Mouse (Mus musculus) CH12.LX (cell line): ENCODE results near the gene Ccr10. TPM values are rescaled to one million over a fixed set of nuclear protein-coding genes. Genes with fewer than 3 reads are reported as not detected.

Source experiments
- DNase-seq: peaks from one replicate; pipeline ENCODE4 v3.0.0-alpha.2; 2013; ENCODE audit errors: extremely low read depth
- H3K27ac ChIP-seq: 2 replicates; pipeline ENCODE4 v1.5.1; 2012; ENCODE audit warnings: low read depth, mild to moderate bottlenecking, control low read depth, moderate library complexity; ENCODE audit not compliant: insufficient read depth
- H3K27me3 ChIP-seq: replicated peaks from 2 replicates; pipeline ENCODE3; 2012; ENCODE audit warnings: inconsistent platforms
- H3K36me3 ChIP-seq, 2 experiments: replicated peaks in 1 of 2; 2 replicates each; pipeline versions ENCODE3 to v1.6.1; 2012; ENCODE audit warnings: inconsistent platforms in 1 of 2, low read length in 1 of 2, mild to moderate bottlenecking in 1 of 2, mixed read lengths in 1 of 2, moderate library complexity in 1 of 2; ENCODE audit not compliant: control insufficient read depth in 1 of 2, insufficient read depth in 1 of 2
- H3K4me1 ChIP-seq, 2 experiments: 2 replicates each; pipeline ENCODE4 v1.6.1; 2012; ENCODE audit warnings: inconsistent platforms in 1 of 2, moderate library complexity in 1 of 2; ENCODE audit not compliant: insufficient read depth in 2 of 2, control insufficient read depth in 1 of 2
- H3K4me2 ChIP-seq: 2 replicates; pipeline ENCODE4 v1.6.1; 2012; ENCODE audit warnings: low read depth, mild to moderate bottlenecking, control low read depth; ENCODE audit not compliant: poor library complexity, insufficient read depth, severe bottlenecking
- H3K4me3 ChIP-seq, 3 experiments: fragments of 150-350 bp in 1 of 3; sonication (generic) in 1 of 3; replicated peaks in 1 of 3; 2 replicates each; pipeline versions ENCODE3 to v1.5.1; 2011 to 2012; ENCODE audit warnings: low read depth in 2 of 3, low read length in 2 of 3, mild to moderate bottlenecking in 2 of 3, moderate library complexity in 2 of 3, control low read depth in 1 of 3, improper control_type of control experiment in 1 of 3, inconsistent platforms in 1 of 3, mixed read lengths in 1 of 3; ENCODE audit not compliant: poor library complexity in 1 of 3
- H3K79me2 ChIP-seq: replicated peaks from 2 replicates; pipeline ENCODE4 v1.6.1; 2012; ENCODE audit warnings: mild to moderate bottlenecking, moderate library complexity; ENCODE audit not compliant: control insufficient read depth, poor library complexity, insufficient read depth, severe bottlenecking; ENCODE audit errors: extremely low read depth
- H3K9ac ChIP-seq: 2 replicates; pipeline ENCODE4 v1.6.1; 2012; ENCODE audit warnings: low read depth, mild to moderate bottlenecking, control low read depth, moderate library complexity; ENCODE audit not compliant: insufficient read depth
- H3K9me3 ChIP-seq: replicated peaks from 2 replicates; pipeline ENCODE3; 2012; ENCODE audit warnings: low read length, inconsistent platforms, mixed read lengths
- BHLHE40 ChIP-seq: IDR thresholded peaks from 2 replicates; pipeline ENCODE4 v1.6.1; 2011; ENCODE audit warnings: mild to moderate bottlenecking, low read depth, low read length, improper control_type of control experiment
- CHD1 ChIP-seq: IDR thresholded peaks from 2 replicates; pipeline ENCODE4 v1.6.1; 2012; ENCODE audit warnings: low read depth, low read length, improper control_type of control experiment, inconsistent platforms
- CHD2 ChIP-seq: IDR thresholded peaks from 2 replicates; pipeline ENCODE4 v1.6.1; 2011; ENCODE audit warnings: low read length, improper control_type of control experiment
- CTCF ChIP-seq, 2 experiments: IDR thresholded peaks in 1 of 2; conservative IDR thresholded peaks in 1 of 2; 2 replicates each; pipeline ENCODE4 v1.5.1; 2011 to 2012; ENCODE audit warnings: low read depth in 2 of 2, low read length in 2 of 2, improper control_type of control experiment in 1 of 2, inconsistent platforms in 1 of 2, mild to moderate bottlenecking in 1 of 2, moderate library complexity in 1 of 2
- E2F4 ChIP-seq: IDR thresholded peaks from 2 replicates; pipeline ENCODE4 v1.6.1; 2011; ENCODE audit warnings: low read depth, low read length, improper control_type of control experiment; ENCODE audit not compliant: insufficient replicate concordance
- ELF1 ChIP-seq: IDR thresholded peaks from 2 replicates; pipeline ENCODE4 v1.6.1; 2014; ENCODE audit warnings: low read depth, mild to moderate bottlenecking, inconsistent platforms, low read length, improper control_type of control experiment
- EP300 ChIP-seq: IDR thresholded peaks from 2 replicates; pipeline ENCODE4 v1.6.1; 2011; ENCODE audit warnings: low read length, improper control_type of control experiment
- ETS1 ChIP-seq: conservative IDR thresholded peaks from 2 replicates; pipeline ENCODE4 v1.6.1; 2012; ENCODE audit warnings: low read depth, mild to moderate bottlenecking, inconsistent platforms, low read length, improper control_type of control experiment, moderate library complexity
- GABPA ChIP-seq: IDR thresholded peaks from 2 replicates; pipeline ENCODE4 v1.6.1; 2012; ENCODE audit warnings: low read depth, low read length, improper control_type of control experiment, inconsistent platforms; ENCODE audit not compliant: insufficient replicate concordance
- HCFC1 ChIP-seq: IDR thresholded peaks from 2 replicates; pipeline ENCODE4 v1.6.1; 2012; ENCODE audit warnings: low read depth, mild to moderate bottlenecking, inconsistent platforms, low read length, improper control_type of control experiment
- IRF4 ChIP-seq: IDR thresholded peaks from 2 replicates; pipeline ENCODE4 v1.6.1; 2014; ENCODE audit warnings: low read depth, mild to moderate bottlenecking, inconsistent platforms, low read length, improper control_type of control experiment
- JUND ChIP-seq: conservative IDR thresholded peaks from 2 replicates; pipeline ENCODE4 v1.6.1; 2011; ENCODE audit warnings: low read depth, low read length, improper control_type of control experiment
- MAFK ChIP-seq: IDR thresholded peaks from 2 replicates; pipeline ENCODE4 v1.6.1; 2011; ENCODE audit warnings: low read length, improper control_type of control experiment; ENCODE audit not compliant: insufficient replicate concordance
- MAX ChIP-seq: IDR thresholded peaks from 2 replicates; pipeline ENCODE4 v1.6.1; 2011; ENCODE audit warnings: low read length, improper control_type of control experiment
- MAZ ChIP-seq: IDR thresholded peaks from 2 replicates; pipeline ENCODE4 v1.6.1; 2012; ENCODE audit warnings: low read depth, mild to moderate bottlenecking, inconsistent platforms, low read length, improper control_type of control experiment, moderate library complexity
- MYC ChIP-seq: IDR thresholded peaks from 2 replicates; pipeline ENCODE4 v1.6.1; 2011; ENCODE audit warnings: low read depth, mild to moderate bottlenecking, improper control_type of control experiment, low read length
- NRF1 ChIP-seq: IDR thresholded peaks from 2 replicates; pipeline ENCODE4 v1.6.1; 2014; ENCODE audit warnings: low read depth, mild to moderate bottlenecking, inconsistent platforms, low read length, improper control_type of control experiment, moderate library complexity
- PAX5 ChIP-seq: IDR thresholded peaks from 2 replicates; pipeline ENCODE4 v1.6.1; 2012; ENCODE audit warnings: low read length, inconsistent platforms, mixed read lengths
- POLR2A ChIP-seq: IDR thresholded peaks from 2 replicates; pipeline ENCODE4 v1.6.1; 2011; ENCODE audit warnings: low read depth, mild to moderate bottlenecking, improper control_type of control experiment, low read length
- POLR2AphosphoS2 ChIP-seq: IDR thresholded peaks from 2 replicates; pipeline ENCODE4 v1.6.1; 2011; ENCODE audit warnings: low read depth, low read length, improper control_type of control experiment
- RCOR1 ChIP-seq: conservative IDR thresholded peaks from 2 replicates; pipeline ENCODE4 v1.6.1; 2012; ENCODE audit warnings: low read depth, mild to moderate bottlenecking, inconsistent platforms, low read length, improper control_type of control experiment
- SMC3 ChIP-seq: IDR thresholded peaks from 2 replicates; pipeline ENCODE4 v1.6.1; 2011; ENCODE audit warnings: low read depth, low read length, improper control_type of control experiment
- TCF12 ChIP-seq: IDR thresholded peaks from 2 replicates; pipeline ENCODE4 v1.6.1; 2014; ENCODE audit warnings: low read depth, mild to moderate bottlenecking, inconsistent platforms, low read length, improper control_type of control experiment
- UBTF ChIP-seq: IDR thresholded peaks from 2 replicates; pipeline ENCODE4 v1.6.1; 2012; ENCODE audit warnings: low read depth, mild to moderate bottlenecking, inconsistent platforms, low read length, improper control_type of control experiment, moderate library complexity
- USF1 ChIP-seq: IDR thresholded peaks from 2 replicates; pipeline ENCODE4 v1.6.1; 2014; ENCODE audit warnings: low read depth, mild to moderate bottlenecking, inconsistent platforms, low read length, improper control_type of control experiment
- USF2 ChIP-seq: conservative IDR thresholded peaks from 2 replicates; pipeline ENCODE4 v1.6.1; 2011; ENCODE audit warnings: low read depth, low read length, improper control_type of control experiment
- ZC3H11A ChIP-seq: IDR thresholded peaks from 2 replicates; pipeline ENCODE4 v1.6.1; 2012; ENCODE audit warnings: low read depth, mild to moderate bottlenecking, inconsistent platforms, low read length, improper control_type of control experiment
- ZKSCAN1 ChIP-seq: IDR thresholded peaks from 2 replicates; pipeline ENCODE4 v1.6.1; 2012; ENCODE audit warnings: low read depth, inconsistent platforms, low read length, improper control_type of control experiment, borderline replicate concordance
- ZMIZ1 ChIP-seq: IDR thresholded peaks from 2 replicates; pipeline ENCODE4 v1.6.1; 2012; ENCODE audit warnings: low read depth, mild to moderate bottlenecking, inconsistent platforms, low read length, improper control_type of control experiment
- ZNF384 ChIP-seq: IDR thresholded peaks from 2 replicates; pipeline ENCODE4 v1.6.1; 2012; ENCODE audit warnings: low read depth, low read length, improper control_type of control experiment, inconsistent platforms
- dilution Hi-C: fragments of 300-500 bp; cut with MboI; formaldehyde crosslinking; loops from 2 replicates; pipeline ENCODE4 v1.14.3; 2020; ENCODE audit warnings: low sequenced_read_pairs; ENCODE audit not compliant: extremely low pct_unique_long_range_greater_than_20kb, extremely low pct_ligation_motif_present
- in situ Hi-C: fragments of 300-500 bp; cut with MboI; formaldehyde crosslinking; loops from 3 replicates; pipeline ENCODE4 v1.14.3; 2019; ENCODE audit warnings: low sequenced_read_pairs, low pct_ligation_motif_present, low pct_unique_long_range_greater_than_20kb, mixed read lengths
- polyA plus RNA-seq: library from polyadenylated mRNA; unstranded; fragments of >175 nt; gene quantifications from 2 replicates; pipeline ENCODE4 v1.2.1, GENCODE M21; 2012; ENCODE audit warnings: low read depth; ENCODE audit not compliant: insufficient read length
- total RNA-seq, 2 experiments: library from RNA; depleted of rRNA; stranded (reverse); fragments of 300-350 nt in 1 of 2; fragments of >200 nt in 1 of 2; gene quantifications; 2 replicates each; pipeline ENCODE4 v1.2.3; 2012 to 2014

The Ccr10 gene
- total and polyA plus RNA-seq, 3 experiments = 12.3 to 29.6 (median 17.2) TPM

- Histone ChIP-seq H3K9me3 (no peaks in the 10 kb centered on the region), H3K36me3 (peaks cover 6 to 9% of the 10 kb centered on the region in 2 experiments), H3K4me1 (peaks cover 3 to 62% of the 10 kb centered on the region in 2 experiments; a peak in 3 of 4 replicates), H3K9ac (peak overlapping the region; percentile 50), H3K4me2 (peak overlapping the region; percentile 87), H3K27ac (peak overlapping the region; percentile 71), H3K4me3 (peak overlapping the region; percentile 44 to 53 (median 48)), H3K79me2 (peaks cover 14% of the 10 kb centered on the region), H3K27me3 (peaks cover 9% of the 10 kb centered on the region)
- DNase-seq = no peak
- TF ChIP-seq USF2 (no peak), MAFK (no peak), RCOR1 (no peak)
- dilution Hi-C loops = no loop called here
- in situ Hi-C loops = loop anchor here (5.0 kb wide), 1 partner anchor 35 kb away; no protein-coding TSS in a partner anchor
These were observed 2.8 kb downstream of the Ccr10 start for GRCm38 (mm10) chr11:101172434-101172815.

DNA sequence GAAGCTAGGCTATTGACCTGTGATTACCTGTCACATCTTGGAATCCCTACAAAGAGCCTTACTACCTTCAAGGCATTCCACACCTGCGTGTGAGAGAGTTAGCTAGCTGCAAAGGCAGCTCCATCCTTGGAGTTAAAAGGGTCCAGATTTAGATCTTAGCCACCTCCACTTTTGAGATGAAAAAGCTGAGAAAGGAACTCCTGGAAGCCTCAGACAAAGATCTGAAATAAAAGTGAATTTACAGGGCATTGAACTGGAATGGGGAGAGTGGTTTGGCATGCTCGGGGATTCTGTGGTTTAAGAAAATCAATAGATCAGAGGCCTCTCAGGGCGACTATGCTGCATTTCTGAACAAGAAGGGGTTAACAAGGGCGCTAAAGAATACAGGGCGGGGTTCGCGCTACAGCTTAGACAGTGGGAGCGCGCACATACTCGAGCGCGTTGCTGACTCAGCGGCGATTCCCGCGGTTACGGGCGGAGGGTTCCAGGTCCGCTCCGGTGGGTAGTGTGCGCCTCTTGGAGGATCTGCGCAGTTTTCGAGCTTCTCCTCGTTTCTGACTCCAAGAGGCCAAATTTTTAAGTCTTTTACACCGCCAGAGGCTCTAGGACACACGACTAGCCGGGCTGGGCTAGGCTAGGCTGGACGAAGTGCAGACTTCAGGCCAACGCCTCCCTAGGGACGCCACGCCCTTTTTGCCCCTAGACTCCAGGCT is 3.4 kb downstream of the Ccr10 start:
- Histone ChIP-seq H3K36me3 (peaks cover 12 to 14% of the 10 kb centered on the region in 2 experiments), H3K4me1 (peaks cover 3 to 56% of the 10 kb centered on the region in 2 experiments; a peak in 3 of 4 replicates), H3K4me2 (peak overlapping the region; percentile 87), H3K9ac (peak overlapping the region; percentile 50), H3K4me3 (peak overlapping the region; percentile 44 to 53 (median 48)), H3K9me3 (no peaks in the 10 kb centered on the region), H3K27ac (peak overlapping the region; percentile 71), H3K27me3 (peaks cover 9% of the 10 kb centered on the region), H3K79me2 (peaks cover 10% of the 10 kb centered on the region; the same call in 1 of the 2 replicates)
- in situ Hi-C loops = loop anchor here (5.0 kb wide), 1 partner anchor 35 kb away; no protein-coding TSS in a partner anchor
- peak; percentile 85 for DNase-seq
- dilution Hi-C loops = no loop called here
- peak; percentile 61 for TF ChIP-seq NRF1
- TF ChIP-seq E2F4 = peak; percentile 85; the same call in 1 of the 2 replicates
- TF ChIP-seq EP300 = peak; percentile 13; the same call in 1 of the 2 replicates
- TF ChIP-seq ZC3H11A = no peak
- TF ChIP-seq JUND = peak; percentile 46; the same call in 1 of the 2 replicates
- TF ChIP-seq TCF12 = peak; percentile 69
- peak; percentile 4 for TF ChIP-seq SMC3
- no peak for TF ChIP-seq POLR2AphosphoS2
- TF ChIP-seq CTCF (conservative IDR thresholded peaks at IDR 0.05 in 1 of 2, IDR thresholded peaks at IDR 0.05 in 1 of 2; ENCODE audit: low read depth in 2 of 2, low read length in 2 of 2) = no peak
- TF ChIP-seq IRF4 = peak; percentile 81
- TF ChIP-seq MAZ = no peak
- TF ChIP-seq USF2 = 0 out of 2 replicates have a peak, but pooled peaks have one; percentile 2
- peak; percentile 56 for TF ChIP-seq HCFC1
- no peak; the same call in 1 of the 2 replicates for TF ChIP-seq RCOR1
- TF ChIP-seq ETS1 = peak; percentile 71; the same call in 1 of the 2 replicates
- TF ChIP-seq CHD2 = no peak
- peak; percentile 59; the same call in 1 of the 2 replicates for TF ChIP-seq POLR2A
- TF ChIP-seq ZMIZ1 = 0 out of 2 replicates have a peak, but pooled peaks have one; percentile 36
- TF ChIP-seq ZNF384 = no peak
- 0 out of 2 replicates have a peak, but pooled peaks have one; percentile 42 for TF ChIP-seq ELF1
- peak; percentile 82 for TF ChIP-seq MAX
- TF ChIP-seq BHLHE40 = no peak
- TF ChIP-seq CHD1 = peak; percentile 57; the same call in 1 of the 2 replicates
- TF ChIP-seq UBTF = peak; percentile 42; the same call in 1 of the 2 replicates
- TF ChIP-seq MYC = no peak; the same call in 1 of the 2 replicates
- TF ChIP-seq ZKSCAN1 = no peak
- TF ChIP-seq PAX5 = no peak
- no peak for TF ChIP-seq GABPA
- TF ChIP-seq USF1 = no peak
- peak; percentile 99 for TF ChIP-seq MAFK
